8 mouse cellular contexts compared by ENCODE assay signal in genomic region chr17:34959130-34959778, GRCm38 (mm10). TPM values are rescaled to one million over a fixed set of nuclear protein-coding genes. Genes with fewer than 3 reads are reported as not detected.
DNase-seq lines count a peak whose midpoint lies in the region; ATAC-seq and TF ChIP-seq lines count a peak whose summit lies in the region.
"Not testable (repeated sequence)": the region's sequence is repeated elsewhere in the genome, so short reads cannot be mapped to it uniquely, and the experiment has no call there.

Gene Hspa1b (minus strand): TSS chr17:34959238.

- not testable (repeated sequence) for TF ChIP-seq EP300 in CH12.LX (IDR thresholded peaks at IDR 0.05; ENCODE audit: low read length); stomach, postnatal 0 days (optimal IDR thresholded peaks at IDR 0.05)

- H3K9ac ChIP-seq in CH12.LX (ENCODE audit: insufficient read depth, low read depth); forebrain, postnatal 0 days: not testable (repeated sequence)
- peak within 1 kb of the TSS; percentile 67 for H3K9ac ChIP-seq in liver, embryonic 16.5 days (ENCODE audit: low read depth, low read length)
- 0 out of 2 replicates have a peak within 1 kb of the TSS, but pooled peaks have one; percentile 33 for H3K9ac ChIP-seq in neural tube, embryonic 12.5 days
- peak within 1 kb of the TSS; percentile 68 for H3K9ac ChIP-seq in stomach, postnatal 0 days (ENCODE audit: low read length)

- not testable (repeated sequence) for H3K27ac ChIP-seq in CH12.LX (ENCODE audit: insufficient read depth, low read depth); forebrain, postnatal 0 days (ENCODE audit: low read depth, low read length); neural tube, embryonic 12.5 days
- H3K27ac ChIP-seq in cerebellum, adult 2 months (ENCODE audit: insufficient read depth, low read length) = peak within 1 kb of the TSS; percentile 81; the same call in 1 of the 2 replicates
- H3K27ac ChIP-seq in liver, embryonic 16.5 days (ENCODE audit: low read length) = peak within 1 kb of the TSS; percentile 83
- H3K27ac ChIP-seq in stomach, postnatal 0 days (replicated peaks) = peak within 1 kb of the TSS; percentile 98

- in situ Hi-C loops in CH12.LX (cut with MboI; ENCODE audit: low pct_ligation_motif_present, low pct_unique_long_range_greater_than_20kb, low sequenced_read_pairs) = not testable (repeated sequence)

- dilution Hi-C loops in CH12.LX (cut with MboI; ENCODE audit: extremely low pct_ligation_motif_present, extremely low pct_unique_long_range_greater_than_20kb, low sequenced_read_pairs) = not testable (repeated sequence)

- H3K27me3 ChIP-seq in CH12.LX (replicated peaks); cerebellum, adult 2 months (ENCODE audit: control insufficient read depth, insufficient read depth, low read length); forebrain, postnatal 0 days (ENCODE audit: insufficient read depth, low read length); stomach, postnatal 0 days (ENCODE audit: control insufficient read depth, insufficient read depth, low read length): not testable (repeated sequence)
- H3K27me3 ChIP-seq in liver, embryonic 16.5 days (ENCODE audit: control insufficient read depth, insufficient read depth, low read depth, low read length) = peaks cover 18% of the 10 kb centered on the region
- H3K27me3 ChIP-seq in neural tube, embryonic 12.5 days (replicated peaks) = peaks cover 20% of the 10 kb centered on the region

- intact Hi-C loops in heart, postnatal 25 days (cut with DNase I) = not testable (repeated sequence)

- TF ChIP-seq CTCF in CH12.LX (conservative IDR thresholded peaks at IDR 0.05 in 1 of 2, IDR thresholded peaks at IDR 0.05 in 1 of 2; ENCODE audit: low read depth in 2 of 2, low read length in 2 of 2); cerebellum, adult 2 months (IDR thresholded peaks at IDR 0.05; ENCODE audit: borderline replicate concordance, insufficient read depth, low read depth, low read length); forebrain, postnatal 0 days (IDR thresholded peaks at IDR 0.05; ENCODE audit: low read depth); stomach, postnatal 0 days (IDR thresholded peaks at IDR 0.05; ENCODE audit: low read depth): not testable (repeated sequence)

- DNase-seq in CH12.LX (ENCODE audit: extremely low read depth) = peak; percentile 28
- peak; percentile 84 to 90 for DNase-seq in cerebellum, adult 2 months
- DNase-seq in forebrain, postnatal 0 days = peak; percentile 70
- peak; percentile 86 for DNase-seq in heart, postnatal 25 days (ENCODE audit: low spot score)
- peak; percentile 78 for DNase-seq in layer of hippocampus, adult 11-12 months (ENCODE audit: low spot score)
- peak; percentile 79 for DNase-seq in stomach, postnatal 0 days (ENCODE audit: low spot score)

- TF ChIP-seq RAD21 in CH12.LX (IDR thresholded peaks at IDR 0.05; ENCODE audit: low read depth, low read length) = not testable (repeated sequence)

- not testable (repeated sequence) for H3K9me3 ChIP-seq in CH12.LX (replicated peaks; ENCODE audit: low read length); forebrain, postnatal 0 days (ENCODE audit: low read length); liver, embryonic 16.5 days (replicated peaks; ENCODE audit: control insufficient read depth, low read length); neural tube, embryonic 12.5 days; stomach, postnatal 0 days (ENCODE audit: control insufficient read depth, low read length)

- under 1% methylated on average over 30 of the region's 32 CpGs for WGBS in cerebellum, adult 2 months
- WGBS in forebrain, postnatal 0 days = 1% methylated on average over 26 of the region's 32 CpGs
- WGBS in liver, embryonic 16.5 days (ENCODE audit: insufficient replicate concordance) = 0% methylated on average over 29 of the region's 32 CpGs
- under 1% methylated on average over 32 of the region's 32 CpGs for WGBS in neural tube, embryonic 12.5 days
- WGBS in stomach, postnatal 0 days = under 1% methylated on average over 26 of the region's 32 CpGs

- peak; percentile 97 for ATAC-seq in forebrain, postnatal 0 days
- peak; percentile 90 for ATAC-seq in liver, embryonic 16.5 days (ENCODE audit: low read depth)
- ATAC-seq in neural tube, embryonic 12.5 days (ENCODE audit: low FRiP score, low read depth) = peak; percentile 95
- ATAC-seq in stomach, postnatal 0 days (ENCODE audit: low FRiP score, low TSS enrichment) = peak; percentile 93

- H3K4me1 ChIP-seq in CH12.LX (ENCODE audit: control insufficient read depth in 1 of 2, insufficient read depth in 2 of 2) = peaks cover 0 to 37% of the 10 kb centered on the region in 2 experiments; a peak in 2 of 4 replicates
- not testable (repeated sequence) for H3K4me1 ChIP-seq in cerebellum, adult 2 months (ENCODE audit: control insufficient read depth, insufficient read depth, low read length); forebrain, postnatal 0 days (ENCODE audit: insufficient read depth); neural tube, embryonic 12.5 days; stomach, postnatal 0 days (replicated peaks; ENCODE audit: control insufficient read depth, insufficient read depth)
- peaks cover 12% of the 10 kb centered on the region for H3K4me1 ChIP-seq in liver, embryonic 16.5 days (ENCODE audit: control insufficient read depth, low read depth, low read length)

- H3K36me3 ChIP-seq in CH12.LX (replicated peaks in 1 of 2; ENCODE audit: control insufficient read depth in 1 of 2, insufficient read depth in 1 of 2, low read length in 1 of 2); forebrain, postnatal 0 days (ENCODE audit: insufficient read depth); liver, embryonic 16.5 days (ENCODE audit: control insufficient read depth, insufficient read depth); neural tube, embryonic 12.5 days; stomach, postnatal 0 days (ENCODE audit: control insufficient read depth, insufficient read depth, low read length): not testable (repeated sequence)

- H3K79me2 ChIP-seq in CH12.LX (replicated peaks; ENCODE audit: control insufficient read depth, extremely low read depth, insufficient read depth, poor library complexity, severe bottlenecking) = not testable (repeated sequence)

- peak within 1 kb of the TSS in 2 of 3 experiments; percentile 37 to 43 for H3K4me3 ChIP-seq in CH12.LX (replicated peaks in 1 of 3; ENCODE audit: low read depth in 2 of 3, low read length in 2 of 3, poor library complexity in 1 of 3)
- peak within 1 kb of the TSS; percentile 99 for H3K4me3 ChIP-seq in cerebellum, adult 2 months (replicated peaks; ENCODE audit: insufficient read depth, low read depth, low read length)
- peak within 1 kb of the TSS; percentile 42 for H3K4me3 ChIP-seq in forebrain, postnatal 0 days (ENCODE audit: low read depth, low read length)
- H3K4me3 ChIP-seq in liver, embryonic 16.5 days (ENCODE audit: low read depth, low read length) = peak within 1 kb of the TSS; percentile 64
- peak within 1 kb of the TSS; percentile 40 for H3K4me3 ChIP-seq in neural tube, embryonic 12.5 days
- peak within 1 kb of the TSS; percentile 51 for H3K4me3 ChIP-seq in stomach, postnatal 0 days (ENCODE audit: low read depth, low read length)

- not testable (repeated sequence) for H3K4me2 ChIP-seq in CH12.LX (ENCODE audit: insufficient read depth, low read depth, poor library complexity, severe bottlenecking)
- H3K4me2 ChIP-seq in forebrain, postnatal 0 days (ENCODE audit: low read depth) = peak within 1 kb of the TSS; percentile 62
- H3K4me2 ChIP-seq in liver, embryonic 16.5 days (ENCODE audit: low read depth, low read length) = peak within 1 kb of the TSS; percentile 89
- peak within 1 kb of the TSS; percentile 78 for H3K4me2 ChIP-seq in neural tube, embryonic 12.5 days (replicated peaks)
- H3K4me2 ChIP-seq in stomach, postnatal 0 days (replicated peaks; ENCODE audit: low read depth) = peak within 1 kb of the TSS; percentile 68

- TF ChIP-seq POLR2A in CH12.LX (IDR thresholded peaks at IDR 0.05; ENCODE audit: low read depth, low read length) = not testable (repeated sequence)
- peak; percentile 60; the same call in 1 of the 2 replicates for TF ChIP-seq POLR2A in cerebellum, adult 2 months (IDR thresholded peaks at IDR 0.05; ENCODE audit: borderline replicate concordance, insufficient read depth, low read length)

RNA-seq across cellular contexts. Expression of gene Hspa1b, which starts in this region (rescaled TPM):
- total RNA-seq in CH12.LX (2012; rRNA removed) = 0.08 and 0.25 TPM in 2 replicates
- 0.15 and 0.30 TPM in 2 replicates for total RNA-seq in CH12.LX (2014; rRNA removed)
- 0.15 TPM in 1 of 2 replicates, not detected in the other for polyA plus RNA-seq in CH12.LX (2012; ENCODE audit: insufficient read length, low read depth)
- polyA plus RNA-seq in cerebellum, adult 2 months (2012; rRNA removed) = 4.6 and 9.2 TPM in 2 replicates
- total RNA-seq in forebrain, postnatal 0 days (2014; rRNA removed) = 5.2 and 8.1 TPM in 2 replicates
- polyA plus RNA-seq in forebrain, postnatal 0 days (2015; fragmentation: Nextera tagmentation; extraction: Ambion mirVana) = 0.42 and 0.52 TPM in 2 replicates
- 1 to 10 TPM; 1.9 to 6.9 TPM for total RNA-seq in heart, postnatal 25 days (2021)
- polyA plus RNA-seq in liver, embryonic 16.5 days (2015; fragmentation: Nextera tagmentation; extraction: Ambion mirVana) = 0.05 TPM in 1 of 2 replicates, not detected in the other
- 0.26 TPM in 1 of 2 replicates, not detected in the other for polyA plus RNA-seq in neural tube, embryonic 12.5 days (2016; fragmentation: Nextera tagmentation; extraction: Ambion mirVana)
- 3.0 TPM in 2 replicates for polyA plus RNA-seq in stomach, postnatal 0 days (2015; fragmentation: Nextera tagmentation; extraction: Ambion mirVana)

Comparison
In these comparisons a context has a peak if more than half of its experiments do, and no peak if none do; other contexts are left out.
1. Peak in DNase-seq and H3K4me3 ChIP-seq in CH12.LX; RNA of the gene not detected or under 1 TPM.
2. Peak in ATAC-seq, H3K4me3 ChIP-seq, H3K27ac ChIP-seq, H3K9ac ChIP-seq and H3K4me2 ChIP-seq in liver, embryonic 16.5 days; RNA of the gene not detected or under 1 TPM.
3. Peak in ATAC-seq, H3K4me3 ChIP-seq, H3K9ac ChIP-seq and H3K4me2 ChIP-seq in neural tube, embryonic 12.5 days; RNA of the gene not detected or under 1 TPM.
4. DNase-seq: peak in every context shown above with its lines; median percentile 87 in cerebellum, adult 2 months; 86 in heart, postnatal 25 days; 79 in stomach, postnatal 0 days; 78 in layer of hippocampus, adult 11-12 months; 70 in forebrain, postnatal 0 days; 28 in CH12.LX.
5. H3K4me3 ChIP-seq: peak in every context shown above with its lines; median percentile 99 in cerebellum, adult 2 months; 64 in liver, embryonic 16.5 days; 51 in stomach, postnatal 0 days; 42 in forebrain, postnatal 0 days; 40 in CH12.LX; 40 in neural tube, embryonic 12.5 days.